In genomic region chr9:107280322-107281027, GRCm38 (mm10) we compare ENCODE assay signal across 8 mouse cellular contexts. TPM values are rescaled to one million over a fixed set of nuclear protein-coding genes. Genes with fewer than 3 reads are reported as not detected.
A peak's percentile ranks its signal among the peaks of the same experiment; 100 is the strongest.
DNase-seq lines count a peak whose midpoint lies in the region; ATAC-seq lines count a peak whose summit lies in the region.

No protein-coding gene starts in this region.

- ATAC-seq in kidney, embryonic 16.5 days (ENCODE audit: low FRiP score, low TSS enrichment), result no peak
- no peak for ATAC-seq in neural tube, embryonic 15.5 days (ENCODE audit: low FRiP score)

- intact Hi-C loops in left cerebral cortex, postnatal 10 days (cut with DNase I), result no loop called here

- peaks cover 18% of the 10 kb centered on the region for H3K4me1 ChIP-seq in kidney, embryonic 16.5 days (ENCODE audit: insufficient read depth, low read length)
- H3K4me1 ChIP-seq in neural tube, embryonic 15.5 days, result peaks cover 22% of the 10 kb centered on the region

- H3K4me3 ChIP-seq in kidney, embryonic 16.5 days (ENCODE audit: low read length), result no peak overlapping the region; the same call in 1 of the 2 replicates
- no peak overlapping the region for H3K4me3 ChIP-seq in neural tube, embryonic 15.5 days (replicated peaks)

- H3K9ac ChIP-seq in kidney, embryonic 16.5 days (replicated peaks; ENCODE audit: low read length), result peak overlapping the region; percentile 43
- no peak overlapping the region for H3K9ac ChIP-seq in neural tube, embryonic 15.5 days (replicated peaks)

- DNase-seq in kidney, postnatal 14 days, result no peak
- DNase-seq in adrenal gland, postnatal 14 days, result peak; percentile 66
- peak; percentile 41 for DNase-seq in liver
- no peak for DNase-seq in c-Kit-positive CD71-positive TER-119-positive erythroid progenitor cells, embryonic 14.5 days (ENCODE audit: low spot score)
- DNase-seq in urinary bladder, postnatal 25 days (ENCODE audit: low spot score), result no peak
- no peak for DNase-seq in left cerebral cortex, postnatal 10 days (ENCODE audit: extremely low spot score in 1 of 2, low spot score in 2 of 2)

- H3K27ac ChIP-seq in kidney, embryonic 16.5 days (ENCODE audit: low read length), result peak overlapping the region; percentile 57; the same call in 1 of the 2 replicates
- no peak overlapping the region for H3K27ac ChIP-seq in neural tube, embryonic 15.5 days (replicated peaks)

- H3K27me3 ChIP-seq in kidney, embryonic 16.5 days (ENCODE audit: insufficient read depth, low read length), result no peaks in the 10 kb centered on the region
- no peaks in the 10 kb centered on the region for H3K27me3 ChIP-seq in neural tube, embryonic 15.5 days (replicated peaks)

- H3K4me2 ChIP-seq in kidney, embryonic 16.5 days (replicated peaks; ENCODE audit: low read depth, low read length), result peak overlapping the region; percentile 37
- peak overlapping the region; percentile 15; the same call in 1 of the 2 replicates for H3K4me2 ChIP-seq in neural tube, embryonic 15.5 days

- no peaks in the 10 kb centered on the region for H3K36me3 ChIP-seq in kidney, embryonic 16.5 days (ENCODE audit: insufficient read depth, low read length)
- no peaks in the 10 kb centered on the region for H3K36me3 ChIP-seq in neural tube, embryonic 15.5 days

- H3K9me3 ChIP-seq in kidney, embryonic 16.5 days (ENCODE audit: low read length), result no peaks in the 10 kb centered on the region
- H3K9me3 ChIP-seq in neural tube, embryonic 15.5 days (replicated peaks), result no peaks in the 10 kb centered on the region

- 61% methylated on average over 13 of the region's 13 CpGs for WGBS in kidney, embryonic 16.5 days
- 58% methylated on average over 13 of the region's 13 CpGs for WGBS in neural tube, embryonic 15.5 days

RNA-seq across cellular contexts. Expression of gene Mapkapk3, which starts 9.2 kb away (rescaled TPM):
- polyA plus RNA-seq in kidney, embryonic 16.5 days (2015; fragmentation: Nextera tagmentation; extraction: Ambion mirVana), result 9.4 and 11.3 TPM in 2 replicates
- total RNA-seq in adrenal gland, postnatal 14 days (2021), result 34.9 and 42.8 TPM in 2 replicates
- polyA plus RNA-seq in neural tube, embryonic 15.5 days (2015; fragmentation: Nextera tagmentation; extraction: Ambion mirVana), result 2.2 and 9.4 TPM in 2 replicates
- 1 to 10 TPM; 1.9 to 2.7 TPM for total RNA-seq in left cerebral cortex, postnatal 10 days (2021)

RNA-seq across cellular contexts. Expression of gene Cish, which starts 15.4 kb away (rescaled TPM):
- polyA plus RNA-seq in kidney, embryonic 16.5 days (2015; fragmentation: Nextera tagmentation; extraction: Ambion mirVana), result 19.5 and 19.9 TPM in 2 replicates
- total RNA-seq in adrenal gland, postnatal 14 days (2021), result 20.5 and 63.5 TPM in 2 replicates
- polyA plus RNA-seq in neural tube, embryonic 15.5 days (2015; fragmentation: Nextera tagmentation; extraction: Ambion mirVana), result 12.6 and 15.5 TPM in 2 replicates
- total RNA-seq in left cerebral cortex, postnatal 10 days (2021), result 10 to 100 TPM in 1 of 2 experiments, 1 to 10 TPM in 1; 9.4 to 11.8 TPM

RNA-seq across cellular contexts. Expression of gene Dock3, which starts 48.8 kb away (rescaled TPM):
- 0.17 and 0.69 TPM in 2 replicates for polyA plus RNA-seq in kidney, embryonic 16.5 days (2015; fragmentation: Nextera tagmentation; extraction: Ambion mirVana)
- 3.4 and 4.2 TPM in 2 replicates for total RNA-seq in adrenal gland, postnatal 14 days (2021)
- 18.6 and 26.7 TPM in 2 replicates for polyA plus RNA-seq in neural tube, embryonic 15.5 days (2015; fragmentation: Nextera tagmentation; extraction: Ambion mirVana)
- 100 to 1,000 TPM; 168 to 173 TPM for total RNA-seq in left cerebral cortex, postnatal 10 days (2021)

RNA-seq across cellular contexts. Expression of gene Hemk1, which starts 57.7 kb away (rescaled TPM):
- polyA plus RNA-seq in kidney, embryonic 16.5 days (2015; fragmentation: Nextera tagmentation; extraction: Ambion mirVana), result 12.6 and 13.2 TPM in 2 replicates
- total RNA-seq in adrenal gland, postnatal 14 days (2021), result 23.1 and 23.9 TPM in 2 replicates
- 16.3 and 18.2 TPM in 2 replicates for polyA plus RNA-seq in neural tube, embryonic 15.5 days (2015; fragmentation: Nextera tagmentation; extraction: Ambion mirVana)
- total RNA-seq in left cerebral cortex, postnatal 10 days (2021), result 10 to 100 TPM; 14.3 to 16.6 TPM

RNA-seq across cellular contexts. Expression of gene 6430571L13Rik, which starts 59.9 kb away (rescaled TPM):
- 0.82 and 1.2 TPM in 2 replicates for polyA plus RNA-seq in kidney, embryonic 16.5 days (2015; fragmentation: Nextera tagmentation; extraction: Ambion mirVana)
- 2.3 and 2.8 TPM in 2 replicates for total RNA-seq in adrenal gland, postnatal 14 days (2021)
- polyA plus RNA-seq in neural tube, embryonic 15.5 days (2015; fragmentation: Nextera tagmentation; extraction: Ambion mirVana), result 7.8 and 9.1 TPM in 2 replicates
- 1 to 10 TPM; 4.0 TPM for total RNA-seq in left cerebral cortex, postnatal 10 days (2021)

Comparison
In these comparisons a context has a peak if more than half of its experiments do, and no peak if none do; other contexts are left out.
1. DNase-seq: peak in adrenal gland, postnatal 14 days (single experiment) and liver (single experiment); none in kidney, postnatal 14 days (single experiment), c-Kit-positive CD71-positive TER-119-positive erythroid progenitor cells, embryonic 14.5 days (single experiment), urinary bladder, postnatal 25 days (single experiment) and left cerebral cortex, postnatal 10 days (0 of 2).
2. RNA of gene Dock3, which starts 48.8 kb away (total RNA-seq): 168 to 173 TPM in left cerebral cortex, postnatal 10 days; 3.4 to 4.2 TPM in adrenal gland, postnatal 14 days; every median in the first group is over 10 times any median in the second.